Mouse (Mus musculus) liver, adult 2 months (tissue): ENCODE results near the gene Ahcyl2. TPM values are rescaled to one million over a fixed set of nuclear protein-coding genes. Genes with fewer than 3 reads are reported as not detected.

Source experiments
- DNase-seq: peaks from one replicate; pipeline ENCODE4 v3.0.0-alpha.2; 2011; ENCODE audit warnings: low read depth, low spot score; ENCODE audit errors: extremely low read depth
- H3K27ac ChIP-seq: fragments of 200-500 bp; replicated peaks from 2 replicates; pipeline ENCODE4 v1.5.1; 2012; ENCODE audit warnings: low read depth, mild to moderate bottlenecking, control low read depth, inconsistent platforms, low read length; ENCODE audit not compliant: insufficient read depth
- H3K27me3 ChIP-seq: fragments of 200-500 bp; 2 replicates; pipeline ENCODE4 v1.6.1; 2012; ENCODE audit warnings: mild to moderate bottlenecking, moderate library complexity, low read length, inconsistent platforms; ENCODE audit not compliant: control insufficient read depth, insufficient read depth
- H3K36me3 ChIP-seq: fragments of 200-500 bp; 2 replicates; pipeline ENCODE4 v1.6.1; 2012; ENCODE audit warnings: low read length, inconsistent platforms; ENCODE audit not compliant: control insufficient read depth, insufficient read depth
- H3K4me1 ChIP-seq: fragments of 200-500 bp; 2 replicates; pipeline ENCODE4 v1.6.1; 2011; ENCODE audit warnings: low read length; ENCODE audit not compliant: control insufficient read depth, insufficient read depth
- H3K4me3 ChIP-seq: fragments of 200-500 bp; 2 replicates; pipeline ENCODE4 v1.5.1; 2011; ENCODE audit warnings: low read depth, mild to moderate bottlenecking, control low read depth, low read length, moderate library complexity; ENCODE audit not compliant: insufficient read depth
- H3K79me2 ChIP-seq: fragments of 200-500 bp; 2 replicates; pipeline ENCODE4 v1.6.1; 2012; ENCODE audit warnings: inconsistent platforms, mild to moderate bottlenecking, low read length, moderate library complexity; ENCODE audit not compliant: control insufficient read depth, insufficient read depth
- H3K9ac ChIP-seq: fragments of 200-500 bp; 2 replicates; pipeline ENCODE4 v1.6.1; 2012; ENCODE audit warnings: low read depth, mild to moderate bottlenecking, control low read depth, inconsistent platforms, low read length
- CTCF ChIP-seq: fragments of 200-500 bp; IDR thresholded peaks from 2 replicates; pipeline ENCODE4 v1.5.1; 2011; ENCODE audit warnings: low read depth, low read length, control low read depth
- POLR2A ChIP-seq: fragments of 200-500 bp; IDR thresholded peaks from 2 replicates; pipeline ENCODE4 v1.6.1; 2011; ENCODE audit warnings: low read length, control low read depth; ENCODE audit not compliant: insufficient read depth; ENCODE audit errors: extremely low read depth
- WGBS: fragments of 180-500 bp; shearing (Covaris S2); methylation state at CpG from one replicate; pipeline ENCODE4 v1.1.7; 2018; 5-methylcytosine and 5-hydroxymethylcytosine counted together
- polyA plus RNA-seq: library from polyadenylated mRNA; depleted of rRNA; stranded (reverse); fragments of >200 nt; gene quantifications from 2 replicates; pipeline ENCODE4 v1.2.3, GENCODE M21; 2012
- total RNA-seq: library from RNA; depleted of rRNA; stranded (reverse); fragments of >200 nt; gene quantifications from 2 replicates; pipeline ENCODE4 v1.2.3, GENCODE M21; 2014

Gene Ahcyl2
- total and polyA plus RNA-seq, 2 experiments: 7.4 to 8.9 TPM

DNA sequence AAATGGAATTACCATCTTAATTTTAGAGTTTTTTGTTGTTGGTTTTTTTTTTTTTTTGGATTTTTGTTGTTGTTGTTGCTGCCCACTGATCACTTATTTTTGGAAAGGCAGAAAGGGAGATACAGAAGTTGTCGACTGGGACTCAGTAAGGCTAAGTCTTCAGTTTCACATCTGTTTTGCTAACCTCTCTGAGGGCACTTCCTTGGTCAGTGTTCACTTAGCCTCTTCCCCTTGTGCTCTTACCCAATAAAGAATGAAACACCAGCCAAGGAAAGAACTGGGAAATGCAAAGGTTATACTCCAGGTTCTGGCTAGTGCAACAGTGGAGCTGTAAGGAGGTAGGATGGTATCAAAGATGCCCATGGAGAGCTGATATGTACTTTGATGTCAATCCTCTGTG is 38.3 kb upstream of the Ahcyl2 start:
- no peaks in the 10 kb centered on the region for H3K27me3 ChIP-seq
- no peaks in the 10 kb centered on the region for H3K4me1 ChIP-seq
- no peak overlapping the region for H3K4me3 ChIP-seq
- no peaks in the 10 kb centered on the region for H3K36me3 ChIP-seq
- H3K27ac ChIP-seq: no peak overlapping the region
- no peaks in the 10 kb centered on the region for H3K79me2 ChIP-seq
- TF ChIP-seq POLR2A: no peak
- no peak for DNase-seq
- H3K9ac ChIP-seq: no peak overlapping the region
- 71% methylated on average over 1 of the region's 1 CpGs for WGBS

- TF ChIP-seq CTCF (no peak), POLR2A (0 out of 2 replicates have a peak, but pooled peaks have one; percentile 13)
- WGBS: under 1% methylated on average over 28 of the region's 30 CpGs
- Histone ChIP-seq H3K36me3 (no peaks in the 10 kb centered on the region), H3K9ac (peak within 1 kb of the TSS; percentile 85), H3K27ac (no peak within 1 kb of the TSS), H3K79me2 (peaks cover 4% of the 10 kb centered on the region; the same call in 1 of the 2 replicates), H3K4me1 (0 out of 2 replicates have a peak, but pooled peaks cover 5% of the 10 kb centered on the region), H3K4me3 (peak within 1 kb of the TSS; percentile 52), H3K27me3 (no peaks in the 10 kb centered on the region)
- DNase-seq: no peak
These were observed 32.5 kb upstream of the Ahcyl2 start, which contains the start of gene Smo for GRCm38 (mm10) chr6:29735336-29735688. Gene Smo, plus strand, starts transcription at chr6:29735503.

DNA sequence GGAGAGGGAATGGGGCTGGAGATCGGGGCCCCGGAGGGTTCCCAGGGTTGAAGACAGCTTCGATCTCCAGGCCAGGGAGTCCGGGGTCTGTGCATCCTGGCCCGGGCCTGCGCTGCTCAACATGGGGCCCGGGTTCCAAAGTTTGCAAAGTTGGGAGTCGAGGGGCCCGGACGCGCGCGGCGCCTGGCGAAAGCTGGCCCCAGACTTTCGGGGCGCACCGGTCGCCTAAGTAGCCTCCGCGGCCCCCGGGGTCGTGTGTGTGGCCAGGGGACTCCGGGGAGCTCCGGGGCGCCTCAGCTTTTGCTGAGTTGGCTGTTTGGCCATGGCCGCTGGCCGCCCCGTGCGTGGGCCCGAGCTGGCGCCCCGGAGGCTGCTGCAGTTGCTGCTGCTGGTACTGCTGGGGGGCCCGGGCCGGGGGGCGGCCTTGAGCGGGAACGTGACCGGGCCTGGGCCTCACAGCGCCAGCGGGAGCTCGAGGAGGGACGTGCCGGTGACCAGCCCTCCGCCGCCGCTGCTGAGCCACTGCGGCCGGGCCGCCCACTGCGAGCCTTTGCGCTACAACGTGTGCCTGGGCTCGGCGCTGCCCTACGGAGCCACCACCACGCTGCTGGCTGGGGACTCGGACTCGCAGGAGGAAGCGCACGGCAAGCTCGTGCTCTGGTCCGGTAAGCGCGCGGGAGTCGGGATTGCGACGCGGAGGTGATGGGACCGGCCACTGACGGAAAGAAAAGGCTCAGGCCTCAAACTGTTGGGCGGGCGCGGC is 31.9 kb upstream of the Ahcyl2 start:
- Histone ChIP-seq H3K4me1 (0 out of 2 replicates have a peak, but pooled peaks cover 5% of the 10 kb centered on the region), H3K36me3 (no peaks in the 10 kb centered on the region), H3K4me3 (peak overlapping the region; percentile 52), H3K9ac (peak overlapping the region; percentile 85), H3K27ac (no peak overlapping the region), H3K27me3 (no peaks in the 10 kb centered on the region), H3K79me2 (peaks cover 6% of the 10 kb centered on the region; the same call in 1 of the 2 replicates)
- DNase-seq: peak; percentile 34
- no peak for TF ChIP-seq CTCF
- TF ChIP-seq POLR2A: no peak
- WGBS: under 1% methylated on average over 74 of the region's 75 CpGs

DNA sequence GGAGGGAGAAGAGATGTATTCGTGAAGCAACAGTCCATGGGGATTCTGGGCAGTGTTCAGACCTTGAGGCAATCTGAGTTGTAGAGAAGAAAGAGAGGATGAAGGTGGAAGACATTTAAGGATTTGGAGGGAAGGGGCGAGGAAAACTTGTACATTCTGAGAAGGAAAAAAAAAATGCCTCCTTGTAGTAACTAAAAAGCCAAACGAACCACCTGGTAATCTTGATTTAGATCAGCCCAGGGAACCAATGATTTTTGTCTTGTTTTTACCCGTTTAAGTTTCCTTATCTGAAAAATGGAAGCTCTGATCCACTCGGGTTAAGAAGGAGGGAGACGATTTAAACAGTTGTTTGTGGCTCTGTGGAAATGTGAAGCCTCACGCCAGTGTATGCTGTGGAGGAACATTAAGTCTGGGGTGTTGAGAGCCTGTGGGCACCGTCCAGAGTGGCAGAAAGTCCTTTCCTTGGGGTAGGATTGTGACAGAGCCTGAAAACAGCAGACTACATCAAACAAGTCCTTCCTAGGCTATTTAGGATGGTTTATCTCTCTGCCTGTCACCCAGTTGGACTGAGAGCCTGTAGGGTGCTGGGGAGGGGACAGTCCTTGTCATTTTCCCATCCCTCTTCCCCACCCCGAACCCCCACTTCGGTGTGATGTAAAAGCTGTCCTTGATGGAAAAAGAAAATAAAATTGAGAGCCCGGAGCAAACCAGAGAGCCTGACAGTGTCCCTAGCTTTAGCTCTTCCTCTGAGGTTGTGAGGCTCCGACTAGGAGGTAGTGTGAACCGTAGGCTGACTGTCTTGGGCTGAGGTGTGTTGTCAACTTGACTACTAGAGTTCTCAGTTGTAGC is 31.0 kb upstream of the Ahcyl2 start:
- no peak for TF ChIP-seq POLR2A
- no peak for TF ChIP-seq CTCF
- no peak for DNase-seq
- Histone ChIP-seq H3K27ac (no peak overlapping the region), H3K27me3 (no peaks in the 10 kb centered on the region), H3K36me3 (no peaks in the 10 kb centered on the region), H3K4me3 (peak overlapping the region; percentile 52), H3K79me2 (peaks cover 6% of the 10 kb centered on the region; the same call in 1 of the 2 replicates), H3K9ac (peak overlapping the region; percentile 85), H3K4me1 (0 out of 2 replicates have a peak, but pooled peaks cover 5% of the 10 kb centered on the region)
- WGBS: 32% methylated on average over 13 of the region's 13 CpGs

- Histone ChIP-seq H3K36me3 (no peaks in the 10 kb centered on the region), H3K9ac (no peak overlapping the region), H3K27ac (no peak overlapping the region), H3K4me1 (peaks cover 2% of the 10 kb centered on the region), H3K79me2 (no peaks in the 10 kb centered on the region), H3K4me3 (no peak overlapping the region), H3K27me3 (no peaks in the 10 kb centered on the region)
- no peak for DNase-seq
- 91% methylated on average over 3 of the region's 3 CpGs for WGBS
- TF ChIP-seq POLR2A (no peak), CTCF (no peak)
These were observed 16.2 kb upstream of the Ahcyl2 start for GRCm38 (mm10) chr6:29751466-29752152.
